ENCODE assay signal across 24 mouse cellular contexts in the genomic region with DNA sequence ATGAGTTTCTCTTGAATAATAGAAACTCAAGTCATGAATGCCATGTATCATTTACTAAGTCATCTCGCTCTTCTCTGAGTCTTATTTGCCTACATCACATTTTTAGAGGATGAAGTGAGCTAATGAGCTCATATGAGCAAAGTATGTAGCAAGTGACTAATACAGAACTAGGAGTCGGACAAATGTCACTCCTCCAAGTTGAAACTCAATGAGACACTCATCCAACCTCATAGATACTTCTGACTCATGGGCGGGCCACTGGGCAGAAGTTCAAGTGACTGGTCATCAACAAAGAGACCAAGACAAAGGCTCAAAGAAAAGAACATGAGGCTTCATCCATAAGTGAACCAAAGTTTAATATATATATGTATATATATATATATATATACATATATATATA. TPM values are rescaled to one million over a fixed set of nuclear protein-coding genes. Genes with fewer than 3 reads are reported as not detected.
A peak's percentile ranks its signal among the peaks of the same experiment; 100 is the strongest.
DNase-seq lines count a peak whose midpoint lies in the region; ATAC-seq lines count a peak whose summit lies in the region.
"Had no signal": no experiment of that assay in that cellular context is flagged by ENCODE, and none has a peak within 500 bp of the region (broad histone marks: within the 10 kb centered on the region; RNA-seq: fewer than 3 reads in every experiment).

No protein-coding gene starts in this region.

- H3K4me2 ChIP-seq in forebrain, embryonic 12.5 days, result no peak overlapping the region
- H3K4me2 ChIP-seq: embryonic facial prominence, embryonic 13.5 days; hindbrain, embryonic 14.5 days; limb, embryonic 15.5 days; midbrain, embryonic 12.5 days; neural tube, embryonic 15.5 days had no signal

- peak; percentile 85 for DNase-seq in heart, adult 11 months
- DNase-seq in heart, postnatal 36 days, result no peak
- peak; percentile 87 for DNase-seq in Muller cell, postnatal 12 days (ENCODE audit: inconsistent ontology term)
- DNase-seq in adrenal gland, adult 8-10 months, result peak; percentile 52
- DNase-seq in gastrocnemius, postnatal 25 days, result peak; percentile 16
- no peak for DNase-seq in kidney, adult 18-20 months
- DNase-seq: cerebellum, adult 18-20 months; cerebellum, postnatal 36 days; embryo, embryonic 11 days; heart, adult 2 months; heart, postnatal 4 days; kidney, adult 2 months; left cerebral cortex, postnatal 4 days; right cerebral cortex, adult 18-20 months had no signal

- ATAC-seq in granulocyte monocyte progenitor cell, adult 5-6 weeks (replicated peaks; ENCODE audit: poor library complexity, severe bottlenecking), result no peak
- ATAC-seq in forebrain, embryonic 12.5 days (ENCODE audit: low FRiP score), result no peak
- ATAC-seq: forebrain, embryonic 16.5 days; inflammation-experienced regulatory T-cells, adult 6 months had no signal

- intact Hi-C loops in heart, postnatal 36 days (cut with DNase I), result no loop called here

- H3K27me3 ChIP-seq in forebrain, embryonic 12.5 days, result no peaks in the 10 kb centered on the region
- H3K27me3 ChIP-seq: embryonic facial prominence, embryonic 13.5 days; limb, embryonic 15.5 days; midbrain, embryonic 12.5 days; neural tube, embryonic 15.5 days had no signal

- no peaks in the 10 kb centered on the region for H3K4me1 ChIP-seq in forebrain, embryonic 12.5 days
- H3K4me1 ChIP-seq: embryonic facial prominence, embryonic 13.5 days; limb, embryonic 15.5 days; midbrain, embryonic 12.5 days; neural tube, embryonic 15.5 days had no signal

- no peaks in the 10 kb centered on the region for H3K36me3 ChIP-seq in forebrain, embryonic 12.5 days (replicated peaks)
- H3K36me3 ChIP-seq: embryonic facial prominence, embryonic 13.5 days; limb, embryonic 15.5 days; midbrain, embryonic 12.5 days; neural tube, embryonic 15.5 days had no signal

- no peaks in the 10 kb centered on the region for H3K9me3 ChIP-seq in forebrain, embryonic 12.5 days
- H3K9me3 ChIP-seq: embryonic facial prominence, embryonic 13.5 days; limb, embryonic 15.5 days; midbrain, embryonic 12.5 days; neural tube, embryonic 15.5 days had no signal

- 89% methylated on average over 3 of the region's 3 CpGs for WGBS in forebrain, embryonic 12.5 days

- H3K9ac ChIP-seq in forebrain, embryonic 12.5 days, result no peak overlapping the region
- H3K9ac ChIP-seq: embryonic facial prominence, embryonic 13.5 days; hindbrain, embryonic 14.5 days; limb, embryonic 15.5 days; midbrain, embryonic 12.5 days; neural tube, embryonic 15.5 days had no signal

- H3K27ac ChIP-seq in forebrain, embryonic 12.5 days, result no peak overlapping the region
- H3K27ac ChIP-seq: embryonic facial prominence, embryonic 13.5 days; heart, adult 2 months; hindbrain, embryonic 14.5 days; kidney, postnatal 0 days; limb, embryonic 15.5 days; midbrain, embryonic 12.5 days; neural tube, embryonic 15.5 days had no signal

- no peak overlapping the region for H3K4me3 ChIP-seq in forebrain, embryonic 12.5 days (replicated peaks)
- H3K4me3 ChIP-seq: embryonic facial prominence, embryonic 13.5 days; heart, adult 2 months; limb, embryonic 15.5 days; midbrain, embryonic 12.5 days; neural tube, embryonic 15.5 days had no signal

RNA-seq across cellular contexts. Expression of a gene that starts 50.9 kb away (rescaled TPM):
- total RNA-seq in heart, postnatal 36 days (2021), result 1 to 10 TPM; 1.0 to 1.2 TPM
- total RNA-seq in adrenal gland, adult 8-10 months (2022), result 1 to 10 TPM; 1.2 to 2.7 (median 1.8) TPM
- total RNA-seq in gastrocnemius, postnatal 25 days (2021), result 1 to 10 TPM in 1 of 2 experiments, under 1 TPM in 1; 0.96 to 1.3 TPM
- not detected in 2 replicates for total RNA-seq in granulocyte monocyte progenitor cell, adult 5-6 weeks (2014; fragmentation: Nextera tagmentation)
- 0.95 TPM in 1 of 2 replicates, not detected in the other for total RNA-seq in granulocyte monocyte progenitor cell, adult 5-6 weeks (2017)
- polyA plus RNA-seq in forebrain, embryonic 12.5 days (2016; fragmentation: Nextera tagmentation; extraction: Ambion mirVana), result 1.9 and 2.5 TPM in 2 replicates

Comparison
In these comparisons a context has a peak if more than half of its experiments do, and no peak if none do; other contexts are left out.
1. DNase-seq: peak in heart, adult 11 months (single experiment), Muller cell, postnatal 12 days (single experiment), adrenal gland, adult 8-10 months (single experiment) and gastrocnemius, postnatal 25 days (single experiment); none in heart, postnatal 36 days (0 of 2) and kidney, adult 18-20 months (single experiment).